Mouse (Mus musculus): ENCODE data around the gene Mpnd. TPM values are rescaled to one million over a fixed set of nuclear protein-coding genes. Genes with fewer than 3 reads are reported as not detected.
A peak's percentile ranks its signal among the peaks of the same experiment; 100 is the strongest.

Gene Mpnd
- total RNA-seq, 1 experiment from 2014 or later, result 97.0 TPM

GRCm38 (mm10) chr17:56027801-56028441 lies 22.4 kb downstream of the Mpnd start:
- no peak for ATAC-seq (replicated peaks in 1 of 2; ENCODE audit: insufficient read depth in 1 of 2, low FRiP score in 2 of 2, low TSS enrichment in 1 of 2, low read depth in 1 of 2, poor library complexity in 2 of 2, severe bottlenecking in 2 of 2)

- peak in 1 of 2 experiments; percentile 9; a peak in 1 of 4 replicates for ATAC-seq (replicated peaks in 1 of 2; ENCODE audit: insufficient read depth in 1 of 2, low FRiP score in 2 of 2, low TSS enrichment in 1 of 2, low read depth in 1 of 2, poor library complexity in 2 of 2, severe bottlenecking in 2 of 2)
Measured at GRCm38 (mm10) chr17:56030238-56030870, 24.8 kb downstream of the Mpnd start.

GRCm38 (mm10) chr17:56030919-56031318 lies 25.4 kb downstream of the Mpnd start:
- ATAC-seq (replicated peaks in 1 of 2; ENCODE audit: insufficient read depth in 1 of 2, low FRiP score in 2 of 2, low TSS enrichment in 1 of 2, low read depth in 1 of 2, poor library complexity in 2 of 2, severe bottlenecking in 2 of 2), result peak; percentile 81 to 85

- no peak for ATAC-seq (replicated peaks in 1 of 2; ENCODE audit: insufficient read depth in 1 of 2, low FRiP score in 2 of 2, low TSS enrichment in 1 of 2, low read depth in 1 of 2, poor library complexity in 2 of 2, severe bottlenecking in 2 of 2)
Measured at GRCm38 (mm10) chr17:56031431-56031830, 25.9 kb downstream of the Mpnd start.

GRCm38 (mm10) chr17:56032127-56032733 lies 26.7 kb downstream of the Mpnd start:
- no peak for ATAC-seq (replicated peaks in 1 of 2; ENCODE audit: insufficient read depth in 1 of 2, low FRiP score in 2 of 2, low TSS enrichment in 1 of 2, low read depth in 1 of 2, poor library complexity in 2 of 2, severe bottlenecking in 2 of 2)

GRCm38 (mm10) chr17:56032831-56033230 lies 27.3 kb downstream of the Mpnd start:
- ATAC-seq (replicated peaks in 1 of 2; ENCODE audit: insufficient read depth in 1 of 2, low FRiP score in 2 of 2, low TSS enrichment in 1 of 2, low read depth in 1 of 2, poor library complexity in 2 of 2, severe bottlenecking in 2 of 2), result peak; percentile 29 to 33; a peak in 3 of 4 replicates

- no peak for ATAC-seq (replicated peaks in 1 of 2; ENCODE audit: insufficient read depth in 1 of 2, low FRiP score in 2 of 2, low TSS enrichment in 1 of 2, low read depth in 1 of 2, poor library complexity in 2 of 2, severe bottlenecking in 2 of 2)
Measured at GRCm38 (mm10) chr17:56034040-56034725, 28.7 kb downstream of the Mpnd start.

GRCm38 (mm10) chr17:56034726-56035100 lies 29.2 kb downstream of the Mpnd start:
- no peak for ATAC-seq (replicated peaks in 1 of 2; ENCODE audit: insufficient read depth in 1 of 2, low FRiP score in 2 of 2, low TSS enrichment in 1 of 2, low read depth in 1 of 2, poor library complexity in 2 of 2, severe bottlenecking in 2 of 2)

- ATAC-seq (replicated peaks in 1 of 2; ENCODE audit: insufficient read depth in 1 of 2, low FRiP score in 2 of 2, low TSS enrichment in 1 of 2, low read depth in 1 of 2, poor library complexity in 2 of 2, severe bottlenecking in 2 of 2), result no peak
Measured at GRCm38 (mm10) chr17:56035216-56035615, 29.7 kb downstream of the Mpnd start.

GRCm38 (mm10) chr17:56036176-56036900 lies 30.8 kb downstream of the Mpnd start, which contains the start of gene Sh3gl1:
Gene Sh3gl1, minus strand, starts transcription at chr17:56036635.
- ATAC-seq (replicated peaks in 1 of 2; ENCODE audit: insufficient read depth in 1 of 2, low FRiP score in 2 of 2, low TSS enrichment in 1 of 2, low read depth in 1 of 2, poor library complexity in 2 of 2, severe bottlenecking in 2 of 2), result peak; percentile 74 to 75

GRCm38 (mm10) chr17:56036901-56037287 lies 31.4 kb downstream of the Mpnd start:
- ATAC-seq (replicated peaks in 1 of 2; ENCODE audit: insufficient read depth in 1 of 2, low FRiP score in 2 of 2, low TSS enrichment in 1 of 2, low read depth in 1 of 2, poor library complexity in 2 of 2, severe bottlenecking in 2 of 2), result no peak

GRCm38 (mm10) chr17:56038583-56039261 lies 33.2 kb downstream of the Mpnd start:
- ATAC-seq (replicated peaks in 1 of 2; ENCODE audit: insufficient read depth in 1 of 2, low FRiP score in 2 of 2, low TSS enrichment in 1 of 2, low read depth in 1 of 2, poor library complexity in 2 of 2, severe bottlenecking in 2 of 2), result no peak

GRCm38 (mm10) chr17:56039345-56039744 lies 33.8 kb downstream of the Mpnd start:
- ATAC-seq (replicated peaks in 1 of 2; ENCODE audit: insufficient read depth in 1 of 2, low FRiP score in 2 of 2, low TSS enrichment in 1 of 2, low read depth in 1 of 2, poor library complexity in 2 of 2, severe bottlenecking in 2 of 2), result no peak

GRCm38 (mm10) chr17:56040030-56040856 lies 34.7 kb downstream of the Mpnd start, which contains the start of gene Chaf1a:
Gene Chaf1a, plus strand, starts transcription at chr17:56040439.
- ATAC-seq (replicated peaks in 1 of 2; ENCODE audit: insufficient read depth in 1 of 2, low FRiP score in 2 of 2, low TSS enrichment in 1 of 2, low read depth in 1 of 2, poor library complexity in 2 of 2, severe bottlenecking in 2 of 2), result peak; percentile 59 to 78

- no peak for ATAC-seq (replicated peaks in 1 of 2; ENCODE audit: insufficient read depth in 1 of 2, low FRiP score in 2 of 2, low TSS enrichment in 1 of 2, low read depth in 1 of 2, poor library complexity in 2 of 2, severe bottlenecking in 2 of 2)
Measured at GRCm38 (mm10) chr17:56040857-56041163, 35.3 kb downstream of the Mpnd start.

- no peak for ATAC-seq (replicated peaks in 1 of 2; ENCODE audit: insufficient read depth in 1 of 2, low FRiP score in 2 of 2, low TSS enrichment in 1 of 2, low read depth in 1 of 2, poor library complexity in 2 of 2, severe bottlenecking in 2 of 2)
Measured at GRCm38 (mm10) chr17:56051369-56051768, 45.9 kb downstream of the Mpnd start.

Measured in hematopoietic stem cell, adult 5-6 weeks (primary cell).